Mouse (Mus musculus) heart, embryonic 14.5 days (tissue): ENCODE results near the gene Xrcc4. TPM values are rescaled to one million over a fixed set of nuclear protein-coding genes. Genes with fewer than 3 reads are reported as not detected.

ENCODE experiments used
- ATAC-seq: fragments of 200-750 bp; cut with Nextera tagmentation; 2 replicates; pipeline ENCODE4 v1.8.0; 2017; ENCODE audit warnings: low read depth, moderate TSS enrichment; ENCODE audit not compliant: insufficient number of reproducible peaks, insufficient read depth, low FRiP score
- H3K27ac ChIP-seq, 2 experiments: fragments of 200-500 bp in 1 of 2; fragments of 300-500 bp in 1 of 2; sonication (generic) in 1 of 2; replicated peaks in 1 of 2; 2 replicates each; pipeline ENCODE4 v1.5.1; 2012 to 2014; ENCODE audit warnings: low read depth in 2 of 2, low read length in 2 of 2, control low read depth in 1 of 2, mild to moderate bottlenecking in 1 of 2, mixed read lengths in 1 of 2; ENCODE audit not compliant: control insufficient read depth in 1 of 2, insufficient read depth in 1 of 2
- H3K27me3 ChIP-seq: fragments of 300-500 bp; sonication (generic); 2 replicates; pipeline ENCODE4 v1.6.1; 2014; ENCODE audit warnings: mild to moderate bottlenecking, low read length, control low read depth; ENCODE audit not compliant: control insufficient read depth, insufficient read depth
- H3K36me3 ChIP-seq: fragments of 300-500 bp; sonication (generic); 2 replicates; pipeline ENCODE4 v1.6.1; 2014; ENCODE audit warnings: mild to moderate bottlenecking, control low read depth, low read length, mixed read lengths; ENCODE audit not compliant: control insufficient read depth, insufficient read depth
- H3K4me1 ChIP-seq, 2 experiments: fragments of 200-500 bp in 1 of 2; fragments of 300-500 bp in 1 of 2; sonication (generic) in 1 of 2; 2 replicates each; pipeline ENCODE4 v1.6.1; 2012 to 2014; ENCODE audit warnings: low read length in 2 of 2, control low read depth in 1 of 2, mixed read lengths in 1 of 2; ENCODE audit not compliant: control insufficient read depth in 2 of 2, insufficient read depth in 2 of 2
- H3K4me2 ChIP-seq: fragments of 300-500 bp; sonication (generic); 2 replicates; pipeline ENCODE4 v1.6.1; 2014; ENCODE audit warnings: mild to moderate bottlenecking, low read length
- H3K4me3 ChIP-seq, 2 experiments: fragments of 200-500 bp in 1 of 2; fragments of 300-500 bp in 1 of 2; sonication (generic) in 1 of 2; 2 replicates each; pipeline ENCODE4 v1.5.1; 2012 to 2014; ENCODE audit warnings: low read length in 2 of 2, mild to moderate bottlenecking in 2 of 2, control low read depth in 1 of 2, low read depth in 1 of 2, moderate library complexity in 1 of 2; ENCODE audit not compliant: control insufficient read depth in 1 of 2, insufficient read depth in 1 of 2
- H3K9ac ChIP-seq: fragments of 300-500 bp; sonication (generic); 2 replicates; pipeline ENCODE4 v1.6.1; 2014; ENCODE audit warnings: mild to moderate bottlenecking, low read length
- H3K9me3 ChIP-seq: fragments of 300-500 bp; sonication (generic); 2 replicates; pipeline ENCODE4 v1.6.1; 2016; ENCODE audit warnings: low read length, control low read depth; ENCODE audit not compliant: control insufficient read depth
- WGBS: fragments of 180-500 bp; shearing (Covaris S2); extraction: QIAGEN DNeasy Blood & Tissue Kit; methylation state at CpG from one replicate; pipeline ENCODE4 v1.1.7; 2014; 5-methylcytosine and 5-hydroxymethylcytosine counted together
- polyA plus RNA-seq: library from polyadenylated mRNA; unstranded; fragments of >200 nt; fragmentation: Nextera tagmentation; extraction: Ambion mirVana; gene quantifications from 2 replicates; pipeline ENCODE4 v1.2.1, GENCODE M21; 2014

Gene Xrcc4
- polyA plus RNA-seq, 1 experiment from 2014 or later = 22.1 TPM

GRCm38 (mm10) chr13:90061877-90062276 is 27.5 kb downstream of the Xrcc4 start:
- 83% methylated on average over 1 of the region's 1 CpGs for WGBS
- Histone ChIP-seq H3K9ac (no peak overlapping the region), H3K9me3 (no peaks in the 10 kb centered on the region), H3K4me2 (no peak overlapping the region), H3K4me3 (no peak overlapping the region), H3K4me1 (no peaks in the 10 kb centered on the region), H3K27me3 (no peaks in the 10 kb centered on the region), H3K27ac (no peak overlapping the region), H3K36me3 (no peaks in the 10 kb centered on the region)
- no peak for ATAC-seq

GRCm38 (mm10) chr13:90052408-90052807 is 37.0 kb downstream of the Xrcc4 start:
- no peaks in the 10 kb centered on the region for H3K9me3 ChIP-seq
- H3K4me2 ChIP-seq = no peak overlapping the region
- no peak overlapping the region for H3K9ac ChIP-seq
- no peak overlapping the region for H3K4me3 ChIP-seq
- H3K4me1 ChIP-seq = no peaks in the 10 kb centered on the region
- no peaks in the 10 kb centered on the region for H3K27me3 ChIP-seq
- ATAC-seq = no peak
- no peaks in the 10 kb centered on the region for H3K36me3 ChIP-seq
- H3K27ac ChIP-seq = no peak overlapping the region
- 82% methylated on average over 3 of the region's 3 CpGs for WGBS

DNA sequence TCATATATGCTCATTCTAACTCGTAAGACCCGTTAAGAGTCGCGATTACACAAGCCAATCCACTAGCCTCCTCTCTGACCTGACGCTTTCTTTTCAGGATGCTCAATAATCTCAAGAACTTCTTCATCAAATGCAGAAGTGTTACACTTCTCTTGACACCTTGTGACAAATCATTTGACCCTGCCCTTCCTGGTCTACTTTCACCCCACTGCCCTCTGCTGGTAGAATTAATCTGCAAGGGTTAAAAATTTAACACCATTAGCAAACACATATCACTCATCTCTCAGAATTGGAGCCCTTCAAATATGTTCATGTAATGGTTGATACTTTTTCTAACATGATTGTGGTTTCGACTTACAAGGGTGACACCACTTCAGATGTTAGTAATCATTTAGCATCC is 37.7 kb downstream of the Xrcc4 start:
- H3K27ac ChIP-seq = no peak overlapping the region
- no peaks in the 10 kb centered on the region for H3K4me1 ChIP-seq
- no peak overlapping the region for H3K4me3 ChIP-seq
- H3K36me3 ChIP-seq = no peaks in the 10 kb centered on the region
- 44% methylated on average over 6 of the region's 6 CpGs for WGBS
- no peaks in the 10 kb centered on the region for H3K9me3 ChIP-seq
- H3K27me3 ChIP-seq = no peaks in the 10 kb centered on the region
- no peak overlapping the region for H3K9ac ChIP-seq
- ATAC-seq = no peak
- H3K4me2 ChIP-seq = no peak overlapping the region

- WGBS = 41% methylated on average over 2 of the region's 2 CpGs
- Histone ChIP-seq H3K4me2 (no peak overlapping the region), H3K36me3 (no peaks in the 10 kb centered on the region), H3K4me3 (no peak overlapping the region), H3K4me1 (0 out of 4 replicates have a peak, but pooled peaks cover 0 to 3% of the 10 kb centered on the region in 2 experiments), H3K9ac (no peak overlapping the region), H3K27ac (no peak overlapping the region), H3K27me3 (no peaks in the 10 kb centered on the region), H3K9me3 (no peaks in the 10 kb centered on the region)
- no peak for ATAC-seq
These were observed 49.8 kb downstream of the Xrcc4 start for GRCm38 (mm10) chr13:90039613-90040012.

DNA sequence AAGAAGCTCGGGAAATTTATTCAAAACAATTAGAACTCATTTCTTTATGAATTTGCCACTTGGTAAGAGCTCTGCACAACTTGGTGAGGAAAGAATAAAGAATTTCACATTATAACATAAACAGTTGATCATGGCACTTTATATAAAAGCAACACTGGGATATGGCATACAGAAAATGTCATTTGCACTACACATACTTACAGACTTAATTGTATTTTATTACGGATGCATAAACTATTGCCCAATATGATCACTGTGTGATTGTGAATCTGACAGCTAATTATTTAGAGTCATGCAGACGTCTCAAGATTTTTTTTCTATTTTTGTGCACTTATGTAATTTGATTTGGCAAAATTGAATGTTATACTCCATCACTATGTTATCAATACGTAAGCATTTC is 56.4 kb downstream of the Xrcc4 start:
- H3K9me3 ChIP-seq = no peaks in the 10 kb centered on the region
- no peaks in the 10 kb centered on the region for H3K27me3 ChIP-seq
- H3K4me3 ChIP-seq = no peak overlapping the region
- H3K36me3 ChIP-seq = no peaks in the 10 kb centered on the region
- H3K4me1 ChIP-seq = 0 out of 4 replicates have a peak, but pooled peaks cover 0 to 2% of the 10 kb centered on the region in 2 experiments
- H3K4me2 ChIP-seq = no peak overlapping the region
- H3K27ac ChIP-seq = no peak overlapping the region
- WGBS = 72% methylated on average over 4 of the region's 4 CpGs
- no peak overlapping the region for H3K9ac ChIP-seq
- no peak for ATAC-seq

GRCm38 (mm10) chr13:90032523-90032922 is 56.9 kb downstream of the Xrcc4 start:
- Histone ChIP-seq H3K9me3 (no peaks in the 10 kb centered on the region), H3K27me3 (no peaks in the 10 kb centered on the region), H3K36me3 (no peaks in the 10 kb centered on the region), H3K4me1 (0 out of 4 replicates have a peak, but pooled peaks cover 0 to 2% of the 10 kb centered on the region in 2 experiments), H3K9ac (no peak overlapping the region), H3K4me2 (no peak overlapping the region), H3K27ac (no peak overlapping the region), H3K4me3 (no peak overlapping the region)
- 21% methylated on average over 2 of the region's 2 CpGs for WGBS
- no peak for ATAC-seq

GRCm38 (mm10) chr13:90030911-90031310 is 58.5 kb downstream of the Xrcc4 start:
- 75% methylated on average over 3 of the region's 3 CpGs for WGBS
- no peak overlapping the region for H3K9ac ChIP-seq
- no peaks in the 10 kb centered on the region for H3K36me3 ChIP-seq
- H3K4me3 ChIP-seq = no peak overlapping the region
- H3K9me3 ChIP-seq = no peaks in the 10 kb centered on the region
- H3K27me3 ChIP-seq = no peaks in the 10 kb centered on the region
- H3K4me1 ChIP-seq = 0 out of 4 replicates have a peak, but pooled peaks cover 0 to 2% of the 10 kb centered on the region in 2 experiments
- no peak overlapping the region for H3K4me2 ChIP-seq
- ATAC-seq = no peak
- H3K27ac ChIP-seq = no peak overlapping the region

GRCm38 (mm10) chr13:90012620-90013019 is 76.8 kb downstream of the Xrcc4 start:
- H3K4me3 ChIP-seq = peak overlapping the region in 1 of 2 experiments; percentile 10; a peak in 1 of 4 replicates
- 12% methylated on average over 3 of the region's 3 CpGs for WGBS

More at GRCm38 (mm10) chr13:90012620-90013019, 76.8 kb downstream of the Xrcc4 start:
- Histone ChIP-seq H3K27ac (peak overlapping the region; percentile 97), H3K9me3 (0 out of 2 replicates have a peak, but pooled peaks cover 3% of the 10 kb centered on the region), H3K9ac (peak overlapping the region; percentile 57), H3K4me1 (peaks cover 10 to 34% of the 10 kb centered on the region in 2 experiments), H3K27me3 (no peaks in the 10 kb centered on the region), H3K4me2 (peak overlapping the region; percentile 57), H3K36me3 (no peaks in the 10 kb centered on the region)
- no peak; the same call in 1 of the 2 replicates for ATAC-seq
